ENCODE assay signal across 27 mouse cellular contexts in genomic region chr5:23395721-23396120, GRCm38 (mm10).
"Had no signal": no experiment of that assay in that cellular context is flagged by ENCODE, and none has a peak within 500 bp of the region (broad histone marks: within the 10 kb centered on the region; RNA-seq: fewer than 3 reads in every experiment).

No protein-coding gene starts in this region.

- H3K4me3 ChIP-seq: gastrocnemius, adult 2 months; heart, embryonic 13.5 days; heart, embryonic 15.5 days; hindbrain, embryonic 13.5 days; hindbrain, embryonic 15.5 days; intestine, embryonic 15.5 days; kidney, embryonic 15.5 days; limb, embryonic 13.5 days; limb, embryonic 15.5 days; liver, embryonic 12.5 days had no signal

- H3K27me3 ChIP-seq: heart, embryonic 13.5 days; heart, embryonic 15.5 days; hindbrain, embryonic 13.5 days; hindbrain, embryonic 15.5 days; intestine, embryonic 15.5 days; kidney, embryonic 15.5 days; limb, embryonic 13.5 days; limb, embryonic 15.5 days; liver, embryonic 12.5 days had no signal

- DNase-seq: gastrocnemius, adult 2 months; gastrocnemius, postnatal 10 days; gastrocnemius, postnatal 36 days; heart, adult 18-20 months; heart, postnatal 14 days; heart, postnatal 36 days; kidney, adult 11 months; kidney, adult 2 months; kidney, adult 9 months; kidney, postnatal 14 days; kidney, postnatal 36 days; layer of hippocampus, adult 9-11 months; layer of hippocampus, postnatal 36 days; left cerebral cortex, postnatal 4 days had no signal

- H3K4me1 ChIP-seq: heart, embryonic 13.5 days; hindbrain, embryonic 13.5 days; hindbrain, embryonic 15.5 days; intestine, embryonic 15.5 days; limb, embryonic 13.5 days; limb, embryonic 15.5 days; liver, embryonic 12.5 days had no signal

- H3K4me2 ChIP-seq: heart, embryonic 11.5 days; heart, embryonic 13.5 days; heart, embryonic 15.5 days; hindbrain, embryonic 13.5 days; hindbrain, embryonic 15.5 days; intestine, embryonic 15.5 days; kidney, embryonic 15.5 days; limb, embryonic 13.5 days; limb, embryonic 15.5 days; liver, embryonic 12.5 days had no signal

- H3K9ac ChIP-seq: heart, embryonic 13.5 days; heart, embryonic 15.5 days; hindbrain, embryonic 13.5 days; hindbrain, embryonic 15.5 days; intestine, embryonic 15.5 days; kidney, embryonic 15.5 days; limb, embryonic 13.5 days; limb, embryonic 15.5 days; liver, embryonic 12.5 days; liver, embryonic 14.5 days had no signal

- H3K9me3 ChIP-seq: heart, embryonic 13.5 days; heart, embryonic 15.5 days; hindbrain, embryonic 13.5 days; hindbrain, embryonic 15.5 days; intestine, embryonic 15.5 days; kidney, embryonic 15.5 days; limb, embryonic 13.5 days; limb, embryonic 15.5 days; liver, embryonic 12.5 days had no signal

- H3K27ac ChIP-seq: heart, embryonic 13.5 days; heart, embryonic 15.5 days; hindbrain, embryonic 13.5 days; hindbrain, embryonic 15.5 days; hindbrain, postnatal 0 days; intestine, embryonic 15.5 days; kidney, embryonic 15.5 days; kidney, postnatal 0 days; limb, embryonic 13.5 days; limb, embryonic 15.5 days; liver, embryonic 12.5 days; liver, embryonic 14.5 days had no signal

- ATAC-seq: hindbrain, postnatal 0 days; intestine, embryonic 15.5 days; liver, embryonic 12.5 days had no signal
